Mouse (Mus musculus) heart, embryonic 12.5 days (tissue): ENCODE measurements around the gene 4933416C03Rik. TPM values are rescaled to one million over a fixed set of nuclear protein-coding genes. Genes with fewer than 3 reads are reported as not detected.

ENCODE experiments used
- ATAC-seq: fragments of 200-750 bp; cut with Nextera tagmentation; 2 replicates; pipeline ENCODE4 v1.8.0; 2017; ENCODE audit warnings: moderate TSS enrichment, moderate library complexity; ENCODE audit not compliant: insufficient number of reproducible peaks, low FRiP score
- H3K27ac ChIP-seq: fragments of 300-500 bp; sonication (generic); 2 replicates; pipeline ENCODE4 v1.5.1; 2016; ENCODE audit warnings: mild to moderate bottlenecking, moderate library complexity; ENCODE audit not compliant: poor library complexity, severe bottlenecking
- H3K27me3 ChIP-seq: fragments of 300-500 bp; sonication (generic); replicated peaks from 2 replicates; pipeline ENCODE4 v1.6.1; 2016; ENCODE audit warnings: mild to moderate bottlenecking, moderate library complexity
- H3K36me3 ChIP-seq: fragments of 300-500 bp; sonication (generic); 2 replicates; pipeline ENCODE4 v1.6.1; 2016; ENCODE audit warnings: mild to moderate bottlenecking, moderate library complexity
- H3K4me1 ChIP-seq: fragments of 300-500 bp; sonication (generic); replicated peaks from 2 replicates; pipeline ENCODE4 v1.6.1; 2016; ENCODE audit warnings: mild to moderate bottlenecking
- H3K4me2 ChIP-seq: fragments of 300-500 bp; sonication (generic); 2 replicates; pipeline ENCODE4 v1.6.1; 2016; ENCODE audit warnings: mild to moderate bottlenecking, moderate library complexity
- H3K4me3 ChIP-seq: fragments of 300-500 bp; sonication (generic); 2 replicates; pipeline ENCODE4 v1.5.1; 2016; ENCODE audit warnings: mild to moderate bottlenecking
- H3K9ac ChIP-seq: fragments of 300-500 bp; sonication (generic); 2 replicates; pipeline ENCODE4 v1.6.1; 2016; ENCODE audit warnings: mild to moderate bottlenecking, moderate library complexity
- H3K9me3 ChIP-seq: fragments of 300-500 bp; sonication (generic); replicated peaks from 2 replicates; pipeline ENCODE4 v1.6.1; 2016; ENCODE audit warnings: mild to moderate bottlenecking, moderate library complexity
- WGBS: fragments of 180-500 bp; shearing (Covaris S2); methylation state at CpG from one replicate; pipeline ENCODE4 v1.1.7; 2016; 5-methylcytosine and 5-hydroxymethylcytosine counted together
- polyA plus RNA-seq: library from polyadenylated mRNA; unstranded; fragments of >200 nt; fragmentation: Nextera tagmentation; extraction: Ambion mirVana; gene quantifications from 2 replicates; pipeline ENCODE4 v1.2.1, GENCODE M21; 2016

The 4933416C03Rik gene
- polyA plus RNA-seq, 1 experiment from 2014 or later, result not detected

GRCm38 (mm10) chr10:116078636-116079035 lies 35.1 kb downstream of the 4933416C03Rik start:
- no peak overlapping the region for H3K9ac ChIP-seq
- H3K36me3 ChIP-seq, result no peaks in the 10 kb centered on the region
- no peaks in the 10 kb centered on the region for H3K4me1 ChIP-seq
- no peaks in the 10 kb centered on the region for H3K27me3 ChIP-seq
- H3K27ac ChIP-seq, result no peak overlapping the region
- no peak overlapping the region for H3K4me3 ChIP-seq
- 60% methylated on average over 5 of the region's 5 CpGs for WGBS
- ATAC-seq, result no peak
- H3K4me2 ChIP-seq, result no peak overlapping the region
- H3K9me3 ChIP-seq, result no peaks in the 10 kb centered on the region

GRCm38 (mm10) chr10:116075954-116076353 lies 37.8 kb downstream of the 4933416C03Rik start:
- Histone ChIP-seq H3K4me1 (no peaks in the 10 kb centered on the region), H3K27ac (no peak overlapping the region)
- 77% methylated on average over 5 of the region's 5 CpGs for WGBS

More at GRCm38 (mm10) chr10:116075954-116076353, 37.8 kb downstream of the 4933416C03Rik start:
- no peak overlapping the region for H3K9ac ChIP-seq
- no peak overlapping the region for H3K4me2 ChIP-seq
- no peak for ATAC-seq
- no peaks in the 10 kb centered on the region for H3K36me3 ChIP-seq
- no peaks in the 10 kb centered on the region for H3K27me3 ChIP-seq
- no peak overlapping the region for H3K4me3 ChIP-seq
- no peaks in the 10 kb centered on the region for H3K9me3 ChIP-seq

Other genes starting within 250 kb of the 4933416C03Rik start
- 0.80 and 1.0 TPM in 2 replicates for gene Ptprr, start 95.7 kb downstream of the 4933416C03Rik start, polyA plus RNA-seq
- 11.1 and 14.6 TPM in 2 replicates for gene Ptprb, start 161.6 kb upstream of the 4933416C03Rik start, polyA plus RNA-seq